Mouse (Mus musculus): ENCODE measurements around the gene Erp27.

DNA sequence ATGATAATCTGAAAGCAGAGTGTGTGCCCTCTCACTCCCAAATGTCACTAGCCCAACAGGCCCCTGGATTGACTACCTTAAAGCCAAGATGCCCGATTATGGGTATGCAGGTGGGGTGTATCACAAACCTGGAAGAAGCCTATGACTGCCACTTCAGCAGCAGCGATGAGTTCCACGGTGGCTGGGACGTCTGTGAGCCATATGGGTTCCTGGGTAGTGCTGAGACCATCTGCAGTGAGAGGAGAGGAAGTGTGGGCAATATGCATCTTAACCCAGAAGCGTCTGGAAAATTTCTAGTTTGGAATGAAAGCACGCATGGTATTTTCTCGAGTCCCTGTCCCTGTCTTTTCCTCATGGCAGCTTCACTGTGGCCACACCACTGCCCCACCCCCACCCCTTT lies 379 bp downstream of the Erp27 start:
- no peak for TF ChIP-seq CTCF (IDR thresholded peaks at IDR 0.05; ENCODE audit: extremely low read depth, insufficient read depth, low read length)
- TF ChIP-seq POLR2A (IDR thresholded peaks at IDR 0.05; ENCODE audit: extremely low read depth, insufficient read depth, low read length) = no peak

Measured in cortical plate, adult 2 months (tissue).